Mouse (Mus musculus) adrenal gland (tissue): ENCODE measurements around the gene Olfr166.
"Not testable (repeated sequence)": the region's sequence is repeated elsewhere in the genome, so short reads cannot be mapped to it uniquely, and the experiment has no call there.

Experiments used
- intact Hi-C: fragments of 180-260 bp; cut with DNase I; formaldehyde crosslinking; loops from one replicate; pipeline ENCODE4 v1.15.1; 2025
- long read RNA-seq, 2 experiments: library from polyadenylated mRNA; unstranded; transcript quantifications; one replicate each; pipeline ENCODE4 v2.0.0; 2020; ENCODE audit warnings: borderline replicate concordance in 1 of 2; ENCODE audit not compliant: insufficient replicate concordance in 1 of 2

The Olfr166 gene
- long read RNA-seq, experiment 1, result 0 reads
- long read RNA-seq, experiment 2, result 0 reads

- intact Hi-C loops, result no loop called here
Measured at GRCm38 (mm10) chr16:19483394-19483793, at the start of gene Olfr166. TSS of gene Olfr166 (plus strand) at chr16:19483694.

GRCm38 (mm10) chr16:19458741-19459140 lies 24.8 kb upstream of the Olfr166 start:
- intact Hi-C loops, result not testable (repeated sequence)

- intact Hi-C loops, result no loop called here
Measured at GRCm38 (mm10) chr16:19464365-19464764, 19.1 kb upstream of the Olfr166 start.

- intact Hi-C loops, result no loop called here
Measured at GRCm38 (mm10) chr16:19522166-19522565, 38.7 kb downstream of the Olfr166 start, which contains the start of gene Olfr167. TSS of gene Olfr167 (minus strand) at chr16:19522266.

- intact Hi-C loops, result no loop called here
Measured at GRCm38 (mm10) chr16:19535455-19535854, 52.0 kb downstream of the Olfr166 start, which contains the start of gene Olfr168. TSS of gene Olfr168 (minus strand) at chr16:19535555.
